Mouse (Mus musculus) left cerebral cortex, adult 18-20 months (tissue): ENCODE data around the gene Gm9376. TPM values are rescaled to one million over a fixed set of nuclear protein-coding genes. Genes with fewer than 3 reads are reported as not detected.

Experiments
- DNase-seq, 2 experiments: peaks; one replicate each; pipeline ENCODE4 v3.0.0; 2021 to 2022; ENCODE audit warnings: low spot score in 2 of 2, mixed read lengths in 1 of 2
- microRNA-seq, 2 experiments: library from miRNA; unstranded; fragments of <30 nt; microRNA quantifications; one replicate each; pipeline ENCODE4 v1.2.0; 2021
- total RNA-seq, 2 experiments: library from RNA; stranded (reverse); gene quantifications; 2 replicates each; pipeline ENCODE4 v1.2.3; 2021

The Gm9376 gene
- total RNA-seq, 2 experiments from 2014 or later, result not detected

- DNase-seq, result no peak
These were observed 15.5 kb downstream of the Gm9376 start for GRCm38 (mm10) chr14:118282272-118282671.

GRCm38 (mm10) chr14:118282917-118283316 is 16.2 kb downstream of the Gm9376 start:
- DNase-seq, result no peak

- DNase-seq, result no peak
These were observed 19.3 kb downstream of the Gm9376 start for GRCm38 (mm10) chr14:118286096-118286495.

- DNase-seq, result no peak
These were observed 22.4 kb downstream of the Gm9376 start for GRCm38 (mm10) chr14:118289133-118289532.

GRCm38 (mm10) chr14:118290009-118290408 is 23.2 kb downstream of the Gm9376 start:
- no peak for DNase-seq

GRCm38 (mm10) chr14:118302606-118303005 is 35.8 kb downstream of the Gm9376 start:
- no peak for DNase-seq

- DNase-seq, result no peak
These were observed 37.8 kb downstream of the Gm9376 start for GRCm38 (mm10) chr14:118304560-118304959.

GRCm38 (mm10) chr14:118305951-118306350 is 39.2 kb downstream of the Gm9376 start:
- DNase-seq, result no peak

GRCm38 (mm10) chr14:118307060-118307459 is 40.3 kb downstream of the Gm9376 start:
- no peak for DNase-seq

- DNase-seq, result no peak
These were observed 44.9 kb downstream of the Gm9376 start for GRCm38 (mm10) chr14:118311703-118312102.

- DNase-seq, result no peak
These were observed 45.9 kb downstream of the Gm9376 start for GRCm38 (mm10) chr14:118312664-118313063.

GRCm38 (mm10) chr14:118313931-118314330 is 47.2 kb downstream of the Gm9376 start:
- no peak for DNase-seq

GRCm38 (mm10) chr14:118317260-118317659 is 50.5 kb downstream of the Gm9376 start:
- peak; percentile 5 to 9 for DNase-seq

Small RNA genes lying within 50 kb of the gene (microRNA-seq; reads per million reads assigned to microRNA genes)
- 0 to 0.63 reads per million in 2 experiments for gene Mir6241

Other genes starting within 250 kb of the Gm9376 start
- gene Dct, start 214.7 kb upstream of the Gm9376 start, total RNA-seq, result under 1 TPM; 0.26 to 0.70 TPM
- gene Tgds, start 134.2 kb upstream of the Gm9376 start, total RNA-seq, result 1 to 10 TPM; 7.9 to 9.1 TPM
- gene Gpr180, start 129.8 kb upstream of the Gm9376 start, total RNA-seq, result 10 to 100 TPM; 28.6 to 30.2 TPM
- 10 to 100 TPM; 12.9 to 13.0 TPM for gene Sox21, start 29.9 kb upstream of the Gm9376 start, total RNA-seq